Mouse (Mus musculus): ENCODE measurements at regions not wholly inside any gene's neighbourhood (a gene's known extent, or its start where the extent isn't known, plus 50 kb on each side); places are given as distances from the start of the nearest gene placed in this dataset.
"Not testable (repeated sequence)": the region's sequence is repeated elsewhere in the genome, so short reads cannot be mapped to it uniquely, and the experiment has no call there.

GRCm38 (mm10) chr9:43535967-43536366 is 207.8 kb upstream of the Nectin1 start:
- H3K36me3 ChIP-seq (ENCODE audit: control insufficient read depth, insufficient read depth, low read length), result no peaks in the 10 kb centered on the region
- H3K27me3 ChIP-seq (replicated peaks; ENCODE audit: control insufficient read depth, insufficient read depth, low read length), result no peaks in the 10 kb centered on the region
- WGBS, result 85% methylated on average over 7 of the region's 7 CpGs
- no peaks in the 10 kb centered on the region for H3K9me3 ChIP-seq (ENCODE audit: control insufficient read depth, low read length)
- ATAC-seq, result no peak
- no peak overlapping the region for H3K9ac ChIP-seq (ENCODE audit: low read depth, low read length)
- no peak overlapping the region for H3K27ac ChIP-seq (ENCODE audit: low read length)
- H3K4me3 ChIP-seq (ENCODE audit: low read length), result no peak overlapping the region
- no peaks in the 10 kb centered on the region for H3K4me1 ChIP-seq (ENCODE audit: control insufficient read depth, insufficient read depth, low read length)
- H3K4me2 ChIP-seq (ENCODE audit: low read depth, low read length), result no peak overlapping the region

DNA sequence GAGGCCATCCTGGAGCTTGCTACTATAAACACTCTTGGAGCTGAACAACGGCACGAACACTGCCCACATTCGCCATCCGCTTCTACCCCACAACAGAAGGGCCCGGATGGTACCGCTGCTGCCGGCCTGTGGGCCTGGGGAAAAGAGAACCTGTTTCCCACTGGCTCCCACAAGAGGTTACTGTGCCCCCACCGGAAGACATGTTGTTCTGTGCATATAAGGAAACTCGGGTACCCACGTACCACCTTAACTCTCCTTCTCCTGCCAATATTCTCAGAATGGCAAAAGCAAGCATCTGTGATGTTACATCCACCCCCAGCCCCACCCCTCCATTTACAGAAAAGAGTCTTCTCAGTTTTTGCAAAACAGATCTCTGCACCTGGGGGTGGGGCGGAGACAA is 206.7 kb upstream of the Nectin1 start:
- Histone ChIP-seq H3K9me3 (ENCODE audit: control insufficient read depth, low read length) (no peaks in the 10 kb centered on the region), H3K4me2 (ENCODE audit: low read depth, low read length) (no peak overlapping the region), H3K36me3 (ENCODE audit: control insufficient read depth, insufficient read depth, low read length) (no peaks in the 10 kb centered on the region), H3K4me1 (ENCODE audit: control insufficient read depth, insufficient read depth, low read length) (no peaks in the 10 kb centered on the region), H3K4me3 (ENCODE audit: low read length) (no peak overlapping the region), H3K27me3 (replicated peaks; ENCODE audit: control insufficient read depth, insufficient read depth, low read length) (no peaks in the 10 kb centered on the region), H3K9ac (ENCODE audit: low read depth, low read length) (no peak overlapping the region), H3K27ac (ENCODE audit: low read length) (no peak overlapping the region)
- ATAC-seq, result no peak
- 86% methylated on average over 11 of the region's 11 CpGs for WGBS

DNA sequence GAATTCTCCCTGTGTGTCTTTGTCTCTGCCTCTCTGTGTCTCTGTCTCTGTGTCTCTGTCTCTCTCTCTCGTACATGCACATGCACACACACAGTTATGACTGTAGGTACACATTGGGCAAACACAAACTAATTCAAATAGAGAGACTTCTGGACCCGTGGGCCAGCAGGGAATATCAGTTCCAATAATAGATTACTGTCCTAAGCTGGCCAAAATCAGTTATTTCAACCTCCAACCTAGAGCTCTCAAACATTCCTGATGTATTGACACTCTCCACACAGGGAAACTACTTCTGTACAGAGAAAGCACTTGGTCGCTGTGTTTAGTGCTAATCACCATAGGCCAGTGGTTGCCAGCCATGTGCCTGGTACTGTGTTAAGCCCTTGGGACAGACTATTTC is 203.7 kb upstream of the Nectin1 start:
- 76% methylated on average over 3 of the region's 3 CpGs for WGBS

DNA sequence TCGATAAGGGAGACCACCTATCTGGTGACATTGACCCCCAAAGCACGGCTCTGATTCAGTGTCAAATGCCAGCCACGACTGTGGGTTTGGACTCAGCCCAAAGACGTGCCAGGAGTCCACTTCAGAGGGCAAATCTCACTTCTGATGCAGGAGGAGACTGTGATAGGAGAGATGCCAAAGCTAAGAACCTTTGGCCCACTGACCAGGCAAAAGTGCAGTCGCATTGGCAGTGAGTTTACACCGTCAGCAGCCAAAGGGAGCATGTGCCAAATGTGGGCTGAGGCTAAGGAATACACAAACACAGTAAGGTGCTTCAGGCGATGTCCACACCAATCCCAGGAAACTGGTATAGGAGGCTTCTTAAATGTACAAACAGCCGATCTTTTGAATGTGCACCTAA is 202.6 kb upstream of the Nectin1 start:
- H3K27me3 ChIP-seq (replicated peaks; ENCODE audit: control insufficient read depth, insufficient read depth, low read length), result no peaks in the 10 kb centered on the region
- H3K27ac ChIP-seq (ENCODE audit: low read length), result no peak overlapping the region
- no peaks in the 10 kb centered on the region for H3K36me3 ChIP-seq (ENCODE audit: control insufficient read depth, insufficient read depth, low read length)
- no peak overlapping the region for H3K9ac ChIP-seq (ENCODE audit: low read depth, low read length)
- no peak overlapping the region for H3K4me3 ChIP-seq (ENCODE audit: low read length)
- H3K9me3 ChIP-seq (ENCODE audit: control insufficient read depth, low read length), result no peaks in the 10 kb centered on the region
- no peak overlapping the region for H3K4me2 ChIP-seq (ENCODE audit: low read depth, low read length)
- no peaks in the 10 kb centered on the region for H3K4me1 ChIP-seq (ENCODE audit: control insufficient read depth, insufficient read depth, low read length)
- WGBS, result 85% methylated on average over 8 of the region's 8 CpGs
- no peak for ATAC-seq

More for the DNA sequence above, 203.7 kb upstream of the Nectin1 start:
- no peak overlapping the region for H3K4me3 ChIP-seq (ENCODE audit: low read length)
- H3K4me1 ChIP-seq (ENCODE audit: control insufficient read depth, insufficient read depth, low read length), result no peaks in the 10 kb centered on the region
- no peaks in the 10 kb centered on the region for H3K27me3 ChIP-seq (replicated peaks; ENCODE audit: control insufficient read depth, insufficient read depth, low read length)
- no peak overlapping the region for H3K4me2 ChIP-seq (ENCODE audit: low read depth, low read length)
- no peak overlapping the region for H3K9ac ChIP-seq (ENCODE audit: low read depth, low read length)
- no peaks in the 10 kb centered on the region for H3K9me3 ChIP-seq (ENCODE audit: control insufficient read depth, low read length)
- H3K27ac ChIP-seq (ENCODE audit: low read length), result no peak overlapping the region
- no peaks in the 10 kb centered on the region for H3K36me3 ChIP-seq (ENCODE audit: control insufficient read depth, insufficient read depth, low read length)
- no peak for ATAC-seq

DNA sequence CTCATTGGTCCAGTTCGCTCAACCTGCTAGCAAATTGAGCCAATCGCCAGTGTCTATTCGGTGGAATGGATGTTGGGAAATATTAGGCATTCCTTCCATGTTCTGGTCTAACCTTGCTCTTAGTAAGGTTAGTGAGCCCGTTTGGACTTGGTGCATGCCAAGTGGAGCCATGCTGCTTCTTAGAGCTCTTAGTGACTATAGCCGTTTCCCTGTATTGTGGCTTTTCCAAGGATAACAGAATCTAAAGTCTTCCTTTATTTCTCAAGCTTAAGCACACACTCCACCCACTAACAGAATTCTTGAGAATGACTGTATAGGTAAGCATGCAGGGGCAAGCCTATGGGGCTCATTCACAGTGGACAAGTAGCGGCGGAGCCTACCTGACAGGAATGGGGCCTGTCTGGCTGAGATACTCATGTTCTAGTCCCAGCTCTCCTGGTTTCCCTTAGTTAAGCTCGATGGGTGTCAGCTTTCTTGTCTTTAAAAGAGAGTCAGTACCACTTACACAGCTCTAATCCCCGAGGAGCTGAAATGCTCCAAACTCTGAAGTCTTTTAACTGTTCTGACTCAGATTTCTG is 201.6 kb upstream of the Nectin1 start:
- ATAC-seq, result no peak
- Histone ChIP-seq H3K9me3 (ENCODE audit: control insufficient read depth, low read length) (no peaks in the 10 kb centered on the region), H3K27ac (ENCODE audit: low read length) (no peak overlapping the region), H3K36me3 (ENCODE audit: control insufficient read depth, insufficient read depth, low read length) (no peaks in the 10 kb centered on the region), H3K4me1 (ENCODE audit: control insufficient read depth, insufficient read depth, low read length) (no peaks in the 10 kb centered on the region), H3K4me3 (ENCODE audit: low read length) (no peak overlapping the region), H3K9ac (ENCODE audit: low read depth, low read length) (no peak overlapping the region), H3K27me3 (replicated peaks; ENCODE audit: control insufficient read depth, insufficient read depth, low read length) (no peaks in the 10 kb centered on the region), H3K4me2 (ENCODE audit: low read depth, low read length) (no peak overlapping the region)
- 88% methylated on average over 9 of the region's 9 CpGs for WGBS

GRCm38 (mm10) chr9:43545081-43545565 is 198.7 kb upstream of the Nectin1 start:
- H3K9me3 ChIP-seq (ENCODE audit: control insufficient read depth, low read length), result no peaks in the 10 kb centered on the region
- no peak overlapping the region for H3K4me3 ChIP-seq (ENCODE audit: low read length)
- no peaks in the 10 kb centered on the region for H3K36me3 ChIP-seq (ENCODE audit: control insufficient read depth, insufficient read depth, low read length)
- H3K27me3 ChIP-seq (replicated peaks; ENCODE audit: control insufficient read depth, insufficient read depth, low read length), result no peaks in the 10 kb centered on the region; the same call in 1 of the 2 replicates
- ATAC-seq, result no peak
- WGBS, result 37% methylated on average over 15 of the region's 15 CpGs
- H3K27ac ChIP-seq (ENCODE audit: low read length), result no peak overlapping the region
- no peaks in the 10 kb centered on the region for H3K4me1 ChIP-seq (ENCODE audit: control insufficient read depth, insufficient read depth, low read length)
- H3K4me2 ChIP-seq (ENCODE audit: low read depth, low read length), result no peak overlapping the region
- no peak overlapping the region for H3K9ac ChIP-seq (ENCODE audit: low read depth, low read length)

DNA sequence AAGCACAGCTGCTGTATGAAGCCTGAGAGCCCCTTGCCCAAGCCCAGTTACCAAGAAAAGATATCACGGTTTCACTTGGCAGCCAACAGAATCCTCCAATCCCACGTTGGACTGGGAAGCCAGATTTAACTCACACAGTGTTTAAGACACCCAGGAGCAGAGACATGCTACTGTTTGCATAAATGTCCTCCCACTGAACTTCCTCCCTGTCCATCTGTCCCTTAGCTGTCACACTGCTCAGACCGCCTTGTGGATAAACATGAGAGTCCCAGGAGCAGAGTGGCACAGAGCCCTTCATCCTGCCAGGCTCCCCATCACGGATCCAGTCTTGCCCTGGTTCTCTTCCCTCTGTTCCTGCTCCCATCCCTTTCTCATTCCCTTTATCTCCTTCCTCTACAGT is 194.9 kb upstream of the Nectin1 start:
- Histone ChIP-seq H3K27ac (ENCODE audit: low read length) (no peak overlapping the region), H3K9me3 (ENCODE audit: control insufficient read depth, low read length) (no peaks in the 10 kb centered on the region), H3K4me2 (ENCODE audit: low read depth, low read length) (no peak overlapping the region), H3K36me3 (ENCODE audit: control insufficient read depth, insufficient read depth, low read length) (no peaks in the 10 kb centered on the region), H3K27me3 (replicated peaks; ENCODE audit: control insufficient read depth, insufficient read depth, low read length) (no peaks in the 10 kb centered on the region; the same call in 1 of the 2 replicates), H3K9ac (ENCODE audit: low read depth, low read length) (no peak overlapping the region), H3K4me1 (ENCODE audit: control insufficient read depth, insufficient read depth, low read length) (no peaks in the 10 kb centered on the region), H3K4me3 (ENCODE audit: low read length) (no peak overlapping the region)
- WGBS, result 48% methylated on average over 4 of the region's 4 CpGs
- ATAC-seq, result no peak

GRCm38 (mm10) chr9:43549293-43549692 is 194.5 kb upstream of the Nectin1 start:
- Histone ChIP-seq H3K4me3 (ENCODE audit: low read length) (no peak overlapping the region), H3K27ac (ENCODE audit: low read length) (no peak overlapping the region), H3K4me2 (ENCODE audit: low read depth, low read length) (no peak overlapping the region), H3K36me3 (ENCODE audit: control insufficient read depth, insufficient read depth, low read length) (no peaks in the 10 kb centered on the region), H3K9me3 (ENCODE audit: control insufficient read depth, low read length) (no peaks in the 10 kb centered on the region), H3K27me3 (replicated peaks; ENCODE audit: control insufficient read depth, insufficient read depth, low read length) (no peaks in the 10 kb centered on the region; the same call in 1 of the 2 replicates), H3K9ac (ENCODE audit: low read depth, low read length) (no peak overlapping the region), H3K4me1 (ENCODE audit: control insufficient read depth, insufficient read depth, low read length) (no peaks in the 10 kb centered on the region)
- ATAC-seq, result no peak
- WGBS, result 48% methylated on average over 7 of the region's 7 CpGs

- not testable (repeated sequence) for H3K9ac ChIP-seq (ENCODE audit: low read depth, low read length); H3K9me3 ChIP-seq (ENCODE audit: control insufficient read depth, low read length); H3K4me3 ChIP-seq (ENCODE audit: low read length); H3K27me3 ChIP-seq (replicated peaks; ENCODE audit: control insufficient read depth, insufficient read depth, low read length); H3K36me3 ChIP-seq (ENCODE audit: control insufficient read depth, insufficient read depth, low read length); H3K4me1 ChIP-seq (ENCODE audit: control insufficient read depth, insufficient read depth, low read length); ATAC-seq; H3K4me2 ChIP-seq (ENCODE audit: low read depth, low read length); H3K27ac ChIP-seq (ENCODE audit: low read length)
- WGBS, result 82% methylated on average over 1 of the region's 1 CpGs
Observed at GRCm38 (mm10) chr9:43552758-43553157, 191.0 kb upstream of the Nectin1 start.

GRCm38 (mm10) chr9:43562016-43562415 is 181.8 kb upstream of the Nectin1 start:
- Histone ChIP-seq H3K27ac (ENCODE audit: low read length) (no peak overlapping the region), H3K4me1 (ENCODE audit: control insufficient read depth, insufficient read depth, low read length) (no peaks in the 10 kb centered on the region), H3K4me2 (ENCODE audit: low read depth, low read length) (no peak overlapping the region), H3K27me3 (replicated peaks; ENCODE audit: control insufficient read depth, insufficient read depth, low read length) (no peaks in the 10 kb centered on the region), H3K9me3 (ENCODE audit: control insufficient read depth, low read length) (no peaks in the 10 kb centered on the region), H3K9ac (ENCODE audit: low read depth, low read length) (no peak overlapping the region), H3K36me3 (ENCODE audit: control insufficient read depth, insufficient read depth, low read length) (no peaks in the 10 kb centered on the region), H3K4me3 (ENCODE audit: low read length) (no peak overlapping the region)
- 76% methylated on average over 6 of the region's 6 CpGs for WGBS
- ATAC-seq, result no peak

Data from intestine, embryonic 16.5 days (tissue).